Mouse (Mus musculus): ENCODE data around the gene Gnat2.

Gnat2 gene

GRCm38 (mm10) chr3:108117465-108117864 is 24.9 kb downstream of the Gnat2 start:
- DNase-seq (ENCODE audit: low read depth, low spot score) = no peak

- no peak for DNase-seq (ENCODE audit: low read depth, low spot score)
Measured at GRCm38 (mm10) chr3:108121101-108121500, 28.5 kb downstream of the Gnat2 start.

GRCm38 (mm10) chr3:108123242-108123641 is 30.7 kb downstream of the Gnat2 start:
- DNase-seq (ENCODE audit: low read depth, low spot score) = no peak

GRCm38 (mm10) chr3:108124131-108124530 is 31.5 kb downstream of the Gnat2 start:
- no peak for DNase-seq (ENCODE audit: low read depth, low spot score)

- no peak for DNase-seq (ENCODE audit: low read depth, low spot score)
Measured at GRCm38 (mm10) chr3:108126327-108126726, 33.7 kb downstream of the Gnat2 start.

- DNase-seq (ENCODE audit: low read depth, low spot score) = no peak
Measured at GRCm38 (mm10) chr3:108128520-108128919, 35.9 kb downstream of the Gnat2 start.

- DNase-seq (ENCODE audit: low read depth, low spot score) = no peak
Measured at GRCm38 (mm10) chr3:108129367-108129766, 36.8 kb downstream of the Gnat2 start.

GRCm38 (mm10) chr3:108129804-108130203 is 37.2 kb downstream of the Gnat2 start:
- no peak for DNase-seq (ENCODE audit: low read depth, low spot score)

- no peak for DNase-seq (ENCODE audit: low read depth, low spot score)
Measured at GRCm38 (mm10) chr3:108131216-108131615, 38.6 kb downstream of the Gnat2 start.

- no peak for DNase-seq (ENCODE audit: low read depth, low spot score)
Measured at GRCm38 (mm10) chr3:108131821-108132220, 39.2 kb downstream of the Gnat2 start.

- DNase-seq (ENCODE audit: low read depth, low spot score) = no peak
Measured at GRCm38 (mm10) chr3:108132484-108132883, 39.9 kb downstream of the Gnat2 start.

GRCm38 (mm10) chr3:108134701-108135100 is 42.1 kb downstream of the Gnat2 start:
- DNase-seq (ENCODE audit: low read depth, low spot score) = no peak

GRCm38 (mm10) chr3:108139113-108139512 is 46.5 kb downstream of the Gnat2 start:
- DNase-seq (ENCODE audit: low read depth, low spot score) = no peak

- no peak for DNase-seq (ENCODE audit: low read depth, low spot score)
Measured at GRCm38 (mm10) chr3:108140786-108141185, 48.2 kb downstream of the Gnat2 start.

GRCm38 (mm10) chr3:108145534-108146445 is 53.2 kb downstream of the Gnat2 start, which contains the start of gene Gnai3:
Gene Gnai3 (minus strand): TSS chr3:108146146.
- peak; percentile 95 for DNase-seq (ENCODE audit: low read depth, low spot score)

- DNase-seq (ENCODE audit: low read depth, low spot score) = no peak
Measured at GRCm38 (mm10) chr3:108146671-108147070, 54.1 kb downstream of the Gnat2 start.

GRCm38 (mm10) chr3:108147386-108148235 is 55.0 kb downstream of the Gnat2 start:
- peak; percentile 91 for DNase-seq (ENCODE audit: low read depth, low spot score)

Measured in ES-CJ7 (cell line).